In genomic region chr1:130350077-130350635, GRCm38 (mm10) we compare ENCODE assay signal across 8 mouse cellular contexts.
DNase-seq lines count a peak whose midpoint lies in the region; ATAC-seq lines count a peak whose summit lies in the region.

No protein-coding gene starts in this region.

- no peaks in the 10 kb centered on the region for H3K27me3 ChIP-seq in forebrain, embryonic 11.5 days (ENCODE audit: control insufficient read depth, insufficient read depth, low read length)
- no peaks in the 10 kb centered on the region for H3K27me3 ChIP-seq in forebrain, embryonic 10.5 days (ENCODE audit: poor library complexity, severe bottlenecking)
- no peaks in the 10 kb centered on the region for H3K27me3 ChIP-seq in neural tube, embryonic 13.5 days

- ATAC-seq in forebrain, embryonic 11.5 days (replicated peaks; ENCODE audit: low FRiP score) = peak; percentile 76
- 0 out of 2 replicates have a peak, but pooled peaks have one; percentile 69 for ATAC-seq in neural tube, embryonic 13.5 days (ENCODE audit: low read depth)

- H3K9ac ChIP-seq in forebrain, embryonic 11.5 days (ENCODE audit: low read length) = no peak overlapping the region
- H3K9ac ChIP-seq in neural tube, embryonic 13.5 days = no peak overlapping the region

- no peak overlapping the region for H3K4me2 ChIP-seq in forebrain, embryonic 11.5 days (ENCODE audit: low read depth, low read length, severe bottlenecking)
- no peak overlapping the region for H3K4me2 ChIP-seq in neural tube, embryonic 13.5 days

- no peaks in the 10 kb centered on the region for H3K9me3 ChIP-seq in forebrain, embryonic 11.5 days (ENCODE audit: control insufficient read depth, low read length)
- H3K9me3 ChIP-seq in forebrain, embryonic 10.5 days = no peaks in the 10 kb centered on the region
- H3K9me3 ChIP-seq in neural tube, embryonic 13.5 days = no peaks in the 10 kb centered on the region

- no peaks in the 10 kb centered on the region for H3K4me1 ChIP-seq in forebrain, embryonic 11.5 days (replicated peaks; ENCODE audit: control insufficient read depth, insufficient read depth, low read length)
- no peaks in the 10 kb centered on the region for H3K4me1 ChIP-seq in forebrain, embryonic 10.5 days
- H3K4me1 ChIP-seq in neural tube, embryonic 13.5 days (replicated peaks) = 0 out of 2 replicates have a peak, but pooled peaks cover 4% of the 10 kb centered on the region

- intact Hi-C loops in left cerebral cortex, postnatal 4 days (cut with DNase I) = loop anchor here (10.0 kb wide), 1 partner anchor 1475 kb away; no protein-coding TSS in a partner anchor
- intact Hi-C loops in gastrocnemius, postnatal 14 days (cut with DNase I; ENCODE audit: low total_unique reads) = no loop called here

- 25% methylated on average over 1 of the region's 1 CpGs for whole genome bisulfite sequencing in forebrain, embryonic 11.5 days
- WGBS in forebrain, embryonic 10.5 days = 21% methylated on average over 1 of the region's 1 CpGs
- 11% methylated on average over 1 of the region's 1 CpGs for WGBS in neural tube, embryonic 13.5 days

- H3K4me3 ChIP-seq in forebrain, embryonic 11.5 days (ENCODE audit: low read depth, low read length) = no peak overlapping the region
- H3K4me3 ChIP-seq in forebrain, embryonic 10.5 days = no peak overlapping the region
- no peak overlapping the region for H3K4me3 ChIP-seq in neural tube, embryonic 13.5 days

- no peaks in the 10 kb centered on the region for H3K36me3 ChIP-seq in forebrain, embryonic 11.5 days (ENCODE audit: control insufficient read depth, insufficient read depth, low read length)
- H3K36me3 ChIP-seq in forebrain, embryonic 10.5 days (replicated peaks) = no peaks in the 10 kb centered on the region
- no peaks in the 10 kb centered on the region for H3K36me3 ChIP-seq in neural tube, embryonic 13.5 days

- H3K27ac ChIP-seq in forebrain, embryonic 11.5 days (ENCODE audit: low read depth, low read length) = no peak overlapping the region
- no peak overlapping the region for H3K27ac ChIP-seq in forebrain, embryonic 10.5 days
- H3K27ac ChIP-seq in neural tube, embryonic 13.5 days (replicated peaks) = no peak overlapping the region

- DNase-seq in forebrain, embryonic 11.5 days (ENCODE audit: low spot score) = no peak
- DNase-seq in forebrain, embryonic 10.5 days (ENCODE audit: extremely low spot score, low spot score) = no peak
- DNase-seq in 416B (ENCODE audit: low read depth) = peak; percentile 46
- peak; percentile 68 for DNase-seq in brain, adult 2 months (ENCODE audit: low read depth, low spot score)
- peak; percentile 53 for DNase-seq in forelimb bud, embryonic 11.5 days (ENCODE audit: low read depth, low spot score)
- DNase-seq in left cerebral cortex, postnatal 4 days = peak; percentile 5
- DNase-seq in gastrocnemius, postnatal 14 days = no peak

Comparison
In these comparisons a context has a peak if more than half of its experiments do, and no peak if none do; other contexts are left out.
1. DNase-seq: peak in 416B (single experiment), brain, adult 2 months (single experiment), forelimb bud, embryonic 11.5 days (single experiment) and left cerebral cortex, postnatal 4 days (single experiment); none in forebrain, embryonic 11.5 days (single experiment), forebrain, embryonic 10.5 days (single experiment) and gastrocnemius, postnatal 14 days (single experiment).